Mouse (Mus musculus): Measurements from ENCODE around the gene Fgfr2. TPM values are rescaled to one million over a fixed set of nuclear protein-coding genes. Genes with fewer than 3 reads are reported as not detected.

Fgfr2 gene
- total and polyA plus RNA-seq, 2 experiments from 2014 or later = 17.1 to 47.6 TPM

DNA sequence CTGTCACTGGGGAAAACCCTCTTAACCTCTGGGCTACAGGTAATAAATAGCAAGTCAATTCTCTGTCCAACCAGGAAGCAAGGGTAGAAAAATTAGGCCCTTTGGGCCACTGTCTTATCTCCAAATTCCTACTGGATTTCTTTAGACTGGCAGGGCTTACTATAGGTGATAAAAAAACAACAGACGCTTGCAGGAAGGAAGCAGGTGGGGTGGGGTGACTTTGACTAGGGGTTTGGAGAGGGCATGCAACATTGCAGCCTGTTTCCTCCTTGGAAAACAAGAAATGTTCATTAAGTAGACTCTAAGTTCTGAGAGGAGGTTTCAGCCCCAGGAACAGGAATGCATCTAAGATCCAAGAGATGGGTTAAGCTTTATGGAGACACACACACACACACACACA, 2098.3 kb downstream of the Fgfr2 start:
- no peak overlapping the region for H3K4me3 ChIP-seq (ENCODE audit: low read depth, low read length)
- H3K36me3 ChIP-seq (ENCODE audit: insufficient read depth) = no peaks in the 10 kb centered on the region
- WGBS = 81% methylated on average over 1 of the region's 1 CpGs
- no peak overlapping the region for H3K27ac ChIP-seq (ENCODE audit: low read depth, low read length)
- H3K4me1 ChIP-seq (ENCODE audit: insufficient read depth) = no peaks in the 10 kb centered on the region
- TF ChIP-seq CTCF (IDR thresholded peaks at IDR 0.05; ENCODE audit: low read depth) = no peak
- no peaks in the 10 kb centered on the region for H3K9me3 ChIP-seq (ENCODE audit: low read length)
- no peak overlapping the region for H3K9ac ChIP-seq
- DNase-seq (no peak), ATAC-seq (no peak)
- no peak overlapping the region for H3K4me2 ChIP-seq (ENCODE audit: low read depth)
- H3K27me3 ChIP-seq (ENCODE audit: insufficient read depth, low read length) = no peaks in the 10 kb centered on the region

DNA sequence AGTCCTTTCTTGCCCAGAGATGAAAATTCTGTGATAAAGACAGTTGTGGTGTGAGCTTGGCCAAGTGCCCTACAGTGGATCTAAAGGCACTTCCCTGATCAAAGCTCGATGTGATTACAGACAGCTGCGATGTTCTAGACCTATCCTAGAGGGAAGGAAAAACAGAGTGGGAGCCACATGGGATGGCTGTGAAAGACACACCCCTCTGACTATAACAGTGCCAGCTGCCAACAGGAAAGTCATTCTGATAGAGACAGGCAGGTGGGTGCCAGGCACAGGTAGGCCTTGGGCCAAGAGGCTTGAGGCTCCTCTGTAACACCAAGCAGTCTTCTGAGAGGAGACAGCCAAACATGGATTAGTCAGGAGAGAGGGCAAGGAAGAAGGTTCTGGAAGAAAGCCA, 2104.0 kb downstream of the Fgfr2 start:
- Histone ChIP-seq H3K27me3 (ENCODE audit: insufficient read depth, low read length) (no peaks in the 10 kb centered on the region), H3K27ac (ENCODE audit: low read depth, low read length) (no peak overlapping the region), H3K36me3 (ENCODE audit: insufficient read depth) (no peaks in the 10 kb centered on the region), H3K9me3 (ENCODE audit: low read length) (peaks cover 5% of the 10 kb centered on the region; the same call in 1 of the 2 replicates), H3K4me2 (ENCODE audit: low read depth) (no peak overlapping the region), H3K4me3 (ENCODE audit: low read depth, low read length) (no peak overlapping the region), H3K9ac (no peak overlapping the region), H3K4me1 (ENCODE audit: insufficient read depth) (no peaks in the 10 kb centered on the region)
- TF ChIP-seq CTCF (IDR thresholded peaks at IDR 0.05; ENCODE audit: low read depth) = no peak
- ATAC-seq (no peak), DNase-seq (no peak)
- WGBS = 85% methylated on average over 2 of the region's 2 CpGs

DNA sequence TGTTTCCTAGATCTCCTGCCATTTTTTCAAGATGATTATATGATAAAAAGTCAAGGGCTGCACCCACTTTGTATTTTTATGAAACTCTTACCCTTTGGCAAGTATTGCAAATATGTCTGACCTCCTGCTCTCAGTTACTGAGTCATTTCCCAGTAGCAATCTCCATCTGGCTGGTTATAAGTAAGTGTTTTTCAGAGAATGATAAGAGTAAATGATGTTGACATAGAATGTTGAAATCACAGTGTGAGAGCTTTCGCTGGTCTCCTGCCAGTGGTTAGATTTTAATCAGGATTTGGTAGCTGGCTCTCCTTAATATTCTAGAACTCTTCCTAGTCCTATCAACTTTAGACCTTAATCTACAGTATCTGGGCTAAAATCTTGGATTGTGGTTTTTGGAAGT, 2111.2 kb downstream of the Fgfr2 start:
- Histone ChIP-seq H3K27me3 (ENCODE audit: insufficient read depth, low read length) (no peaks in the 10 kb centered on the region), H3K9me3 (ENCODE audit: low read length) (peaks cover 1% of the 10 kb centered on the region; the same call in 1 of the 2 replicates), H3K36me3 (ENCODE audit: insufficient read depth) (no peaks in the 10 kb centered on the region), H3K4me2 (ENCODE audit: low read depth) (no peak overlapping the region), H3K4me3 (ENCODE audit: low read depth, low read length) (no peak overlapping the region), H3K4me1 (ENCODE audit: insufficient read depth) (no peaks in the 10 kb centered on the region), H3K9ac (no peak overlapping the region), H3K27ac (ENCODE audit: low read depth, low read length) (no peak overlapping the region)
- no peak for DNase-seq
- WGBS = 90% methylated on average over 1 of the region's 1 CpGs
- TF ChIP-seq CTCF (IDR thresholded peaks at IDR 0.05; ENCODE audit: low read depth) = no peak
- ATAC-seq = no peak

DNA sequence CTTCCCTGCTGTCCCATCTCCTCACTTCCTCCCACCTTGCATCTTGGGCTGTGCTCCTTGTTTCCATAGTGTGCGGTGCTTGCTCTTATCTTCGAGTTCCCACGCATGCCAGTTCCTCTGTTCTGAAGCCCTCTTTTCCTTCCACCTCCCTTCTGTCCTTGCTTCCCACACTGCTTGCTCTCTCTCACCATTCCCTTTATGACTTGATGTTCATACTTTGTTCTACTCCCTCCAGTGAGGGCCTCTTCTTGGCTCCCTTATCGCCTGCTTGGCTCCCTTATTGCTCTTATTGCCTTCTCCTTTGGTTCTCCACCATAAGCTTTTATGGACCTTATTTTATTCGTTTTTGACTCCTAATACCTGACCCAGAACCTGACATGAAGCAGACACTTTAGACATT, 2114.0 kb downstream of the Fgfr2 start:
- Histone ChIP-seq H3K4me2 (ENCODE audit: low read depth) (no peak overlapping the region), H3K27me3 (ENCODE audit: insufficient read depth, low read length) (no peaks in the 10 kb centered on the region), H3K4me3 (ENCODE audit: low read depth, low read length) (no peak overlapping the region), H3K36me3 (ENCODE audit: insufficient read depth) (no peaks in the 10 kb centered on the region), H3K4me1 (ENCODE audit: insufficient read depth) (no peaks in the 10 kb centered on the region), H3K9me3 (ENCODE audit: low read length) (no peaks in the 10 kb centered on the region), H3K9ac (no peak overlapping the region), H3K27ac (ENCODE audit: low read depth, low read length) (no peak overlapping the region)
- DNase-seq = no peak
- ATAC-seq = no peak
- no peak for TF ChIP-seq CTCF (IDR thresholded peaks at IDR 0.05; ENCODE audit: low read depth)
- 82% methylated on average over 5 of the region's 5 CpGs for WGBS

DNA sequence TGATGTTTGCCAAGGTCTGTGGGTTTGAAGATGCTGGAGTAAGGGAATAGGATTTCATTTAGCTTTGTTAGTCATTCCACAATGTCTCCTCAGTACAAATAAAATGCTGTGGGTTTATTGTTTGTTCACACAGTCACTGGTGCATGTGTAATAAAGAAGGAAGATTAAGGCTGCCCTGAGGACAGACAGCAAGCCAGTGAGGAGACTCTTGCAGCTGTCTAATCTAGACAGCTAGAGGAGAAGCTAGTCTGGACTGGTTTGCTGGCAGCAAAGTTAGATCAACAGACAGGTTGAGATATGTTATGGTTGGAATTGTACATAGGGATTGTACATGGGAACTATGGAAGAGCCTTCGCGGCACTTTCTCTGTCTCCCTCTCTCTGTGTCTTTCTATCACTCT, 2115.9 kb downstream of the Fgfr2 start:
- ATAC-seq (no peak), DNase-seq (no peak)
- Histone ChIP-seq H3K9ac (no peak overlapping the region), H3K27me3 (ENCODE audit: insufficient read depth, low read length) (no peaks in the 10 kb centered on the region), H3K36me3 (ENCODE audit: insufficient read depth) (no peaks in the 10 kb centered on the region), H3K4me3 (ENCODE audit: low read depth, low read length) (no peak overlapping the region), H3K4me2 (ENCODE audit: low read depth) (no peak overlapping the region), H3K4me1 (ENCODE audit: insufficient read depth) (no peaks in the 10 kb centered on the region), H3K27ac (ENCODE audit: low read depth, low read length) (no peak overlapping the region), H3K9me3 (ENCODE audit: low read length) (no peaks in the 10 kb centered on the region)
- 98% methylated on average over 2 of the region's 2 CpGs for WGBS
- no peak for TF ChIP-seq CTCF (IDR thresholded peaks at IDR 0.05; ENCODE audit: low read depth)

DNA sequence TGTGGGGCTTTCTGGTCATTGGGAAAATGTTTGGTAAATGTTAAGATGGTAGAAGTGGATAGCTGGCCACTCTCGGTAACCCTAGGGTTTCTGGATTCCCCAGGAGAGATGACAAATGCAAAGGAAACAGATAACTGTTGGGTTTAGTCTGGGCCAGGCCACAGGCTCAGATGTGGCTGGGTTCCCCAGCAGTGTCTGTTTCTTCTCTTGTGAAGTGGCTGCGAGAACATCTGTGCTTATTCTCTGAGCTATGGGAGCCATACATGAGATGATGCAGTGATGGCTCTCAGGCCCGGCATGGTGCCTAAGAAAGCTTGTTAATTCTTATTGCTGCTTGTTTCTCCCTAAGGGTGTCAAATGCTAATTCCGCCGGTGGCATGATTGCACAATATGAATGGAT, 2119.1 kb downstream of the Fgfr2 start:
- 84% methylated on average over 5 of the region's 5 CpGs for WGBS
- ATAC-seq = no peak
- H3K9ac ChIP-seq = no peak overlapping the region

DNA sequence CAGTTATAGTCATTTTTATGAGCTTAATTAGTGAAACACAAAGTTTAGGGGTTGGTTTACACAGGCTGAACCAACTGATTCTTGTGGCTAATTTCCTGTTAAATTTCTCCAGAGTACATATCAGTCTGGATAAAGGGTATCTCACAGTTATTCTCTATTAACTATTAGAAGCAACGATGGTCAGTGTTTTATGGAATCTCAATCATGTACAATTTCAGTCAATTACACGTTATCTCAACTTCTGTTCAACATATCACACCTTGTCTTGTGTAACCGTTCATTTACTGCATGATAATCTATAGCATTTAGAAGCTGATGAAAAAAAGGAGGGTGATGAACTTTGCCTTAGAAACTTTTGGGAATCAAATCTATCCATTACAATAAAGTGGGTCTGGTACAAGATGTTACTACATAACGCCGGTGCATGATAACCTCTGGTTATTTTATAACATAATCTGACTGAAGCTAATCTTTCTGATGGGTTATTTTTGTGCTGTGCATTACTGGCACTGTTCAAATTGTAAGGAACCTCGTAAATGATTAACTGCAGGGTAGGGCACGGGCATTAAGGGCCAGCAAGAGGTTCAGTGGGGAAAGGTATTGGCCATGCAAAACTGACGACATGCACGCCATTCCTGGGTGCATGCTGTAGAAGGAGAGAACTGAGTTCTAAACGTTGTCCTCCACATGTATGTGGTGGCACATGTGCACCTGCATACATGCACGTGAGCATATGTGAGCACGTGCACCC, 2121.0 kb downstream of the Fgfr2 start:
- no peak overlapping the region for H3K27ac ChIP-seq (ENCODE audit: low read depth, low read length)
- H3K27me3 ChIP-seq (ENCODE audit: insufficient read depth, low read length) = no peaks in the 10 kb centered on the region
- H3K9me3 ChIP-seq (ENCODE audit: low read length) = no peaks in the 10 kb centered on the region
- WGBS = 89% methylated on average over 12 of the region's 12 CpGs
- no peak for TF ChIP-seq CTCF (IDR thresholded peaks at IDR 0.05; ENCODE audit: low read depth)
- H3K4me3 ChIP-seq (ENCODE audit: low read depth, low read length) = no peak overlapping the region
- DNase-seq = no peak
- no peaks in the 10 kb centered on the region for H3K36me3 ChIP-seq (ENCODE audit: insufficient read depth)
- no peaks in the 10 kb centered on the region for H3K4me1 ChIP-seq (ENCODE audit: insufficient read depth)
- ATAC-seq = no peak
- H3K4me2 ChIP-seq (ENCODE audit: low read depth) = no peak overlapping the region
- H3K9ac ChIP-seq = no peak overlapping the region

More for the DNA sequence above, 2119.1 kb downstream of the Fgfr2 start:
- no peak for TF ChIP-seq CTCF (IDR thresholded peaks at IDR 0.05; ENCODE audit: low read depth)
- no peaks in the 10 kb centered on the region for H3K9me3 ChIP-seq (ENCODE audit: low read length)
- DNase-seq = no peak
- H3K4me3 ChIP-seq (ENCODE audit: low read depth, low read length) = no peak overlapping the region
- no peak overlapping the region for H3K27ac ChIP-seq (ENCODE audit: low read depth, low read length)
- no peaks in the 10 kb centered on the region for H3K4me1 ChIP-seq (ENCODE audit: insufficient read depth)
- no peaks in the 10 kb centered on the region for H3K27me3 ChIP-seq (ENCODE audit: insufficient read depth, low read length)
- H3K36me3 ChIP-seq (ENCODE audit: insufficient read depth) = no peaks in the 10 kb centered on the region
- no peak overlapping the region for H3K4me2 ChIP-seq (ENCODE audit: low read depth)

Data from forebrain, postnatal 0 days (tissue).